ENCODE assay signal across 10 mouse cellular contexts in the genomic region with DNA sequence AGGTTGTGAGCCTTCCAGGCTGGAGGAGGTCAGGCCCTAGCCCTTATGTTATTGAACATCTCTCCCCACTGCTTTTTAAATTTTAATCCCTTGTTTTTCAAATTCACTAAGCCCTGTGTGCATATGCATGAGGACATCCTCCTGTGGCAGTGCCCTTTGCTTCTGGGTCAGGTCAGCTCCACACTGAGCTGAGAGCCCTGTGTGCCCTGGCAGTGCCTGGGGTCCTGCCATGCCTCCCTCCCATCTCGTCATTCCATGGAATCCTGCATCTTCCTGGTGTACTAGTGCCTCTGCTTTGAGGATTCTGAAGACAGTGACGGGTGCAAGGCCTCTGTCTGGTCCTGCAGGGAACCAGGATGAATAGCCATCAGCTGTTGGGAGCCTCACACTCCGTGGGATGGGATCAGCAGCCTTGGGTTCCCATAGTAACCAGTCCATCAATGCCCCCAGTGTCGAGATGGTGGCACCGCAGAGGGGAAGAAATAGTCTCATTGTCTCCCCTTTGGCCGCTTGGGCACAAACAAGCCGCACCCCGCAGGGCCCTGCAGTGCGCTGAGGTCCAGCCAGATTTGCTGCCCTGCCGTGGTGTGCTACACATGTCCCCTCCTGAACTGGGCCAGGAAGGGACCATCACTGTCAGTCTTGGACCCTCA. TPM values are rescaled to one million over a fixed set of nuclear protein-coding genes. Genes with fewer than 3 reads are reported as not detected.
A peak's percentile ranks its signal among the peaks of the same experiment; 100 is the strongest.
DNase-seq lines count a peak whose midpoint lies in the region; ATAC-seq lines count a peak whose summit lies in the region.
"Had no signal": no experiment of that assay in that cellular context is flagged by ENCODE, and none has a peak within 500 bp of the region (broad histone marks: within the 10 kb centered on the region; RNA-seq: fewer than 3 reads in every experiment).

No protein-coding gene starts in this region.

- no peak for DNase-seq in embryonic facial prominence, embryonic 11.5 days (ENCODE audit: low spot score)
- DNase-seq in embryonic facial prominence, embryonic 10.5 days (ENCODE audit: low spot score): no peak
- DNase-seq in forebrain, embryonic 11.5 days (ENCODE audit: low spot score): peak; percentile 66
- peak; percentile 53 to 66 for DNase-seq in layer of hippocampus, postnatal 10 days (ENCODE audit: low spot score in 2 of 2)
- DNase-seq in liver: no peak
- no peak for DNase-seq in lung, adult 18-20 months
- DNase-seq in adrenal gland, postnatal 36 days: no peak

- 0 out of 2 replicates have a peak, but pooled peaks have one; percentile 34 for ATAC-seq in embryonic facial prominence, embryonic 11.5 days (replicated peaks; ENCODE audit: insufficient number of reproducible peaks, low FRiP score, low TSS enrichment, low read depth)
- ATAC-seq in forebrain, embryonic 11.5 days (replicated peaks; ENCODE audit: low FRiP score): peak; percentile 64
- peak; percentile 92 for ATAC-seq in neural tube, embryonic 13.5 days (ENCODE audit: low read depth)

- no peaks in the 10 kb centered on the region for H3K4me1 ChIP-seq in embryonic facial prominence, embryonic 11.5 days (ENCODE audit: control insufficient read depth, insufficient read depth, low read length)
- H3K4me1 ChIP-seq in embryonic facial prominence, embryonic 10.5 days: peaks cover 17% of the 10 kb centered on the region
- peaks cover 6% of the 10 kb centered on the region; the same call in 1 of the 2 replicates for H3K4me1 ChIP-seq in forebrain, embryonic 11.5 days (replicated peaks; ENCODE audit: control insufficient read depth, insufficient read depth, low read length)
- H3K4me1 ChIP-seq in neural tube, embryonic 13.5 days (replicated peaks): peaks cover 20% of the 10 kb centered on the region

- WGBS in embryonic facial prominence, embryonic 11.5 days: 27% methylated on average over 10 of the region's 10 CpGs
- WGBS in embryonic facial prominence, embryonic 10.5 days: 24% methylated on average over 10 of the region's 10 CpGs
- WGBS in forebrain, embryonic 11.5 days: 11% methylated on average over 10 of the region's 10 CpGs
- 11% methylated on average over 10 of the region's 10 CpGs for WGBS in neural tube, embryonic 13.5 days

- H3K4me3 ChIP-seq in embryonic facial prominence, embryonic 11.5 days (ENCODE audit: low read depth, low read length): no peak overlapping the region
- no peak overlapping the region for H3K4me3 ChIP-seq in embryonic facial prominence, embryonic 10.5 days
- no peak overlapping the region for H3K4me3 ChIP-seq in forebrain, embryonic 11.5 days (ENCODE audit: low read depth, low read length)
- no peak overlapping the region for H3K4me3 ChIP-seq in neural tube, embryonic 13.5 days
- H3K4me3 ChIP-seq: limb, embryonic 13.5 days had no signal

- no peaks in the 10 kb centered on the region; the same call in 1 of the 2 replicates for H3K27me3 ChIP-seq in embryonic facial prominence, embryonic 11.5 days (ENCODE audit: control insufficient read depth, insufficient read depth, low read length)
- peaks cover 7% of the 10 kb centered on the region; the same call in 1 of the 2 replicates for H3K27me3 ChIP-seq in embryonic facial prominence, embryonic 10.5 days (replicated peaks; ENCODE audit: low read depth, poor library complexity, severe bottlenecking)
- no peaks in the 10 kb centered on the region for H3K27me3 ChIP-seq in forebrain, embryonic 11.5 days (ENCODE audit: control insufficient read depth, insufficient read depth, low read length)
- H3K27me3 ChIP-seq in neural tube, embryonic 13.5 days: peaks cover 17% of the 10 kb centered on the region

- H3K9me3 ChIP-seq in embryonic facial prominence, embryonic 11.5 days (replicated peaks; ENCODE audit: control insufficient read depth, low read length): no peaks in the 10 kb centered on the region
- H3K9me3 ChIP-seq in embryonic facial prominence, embryonic 10.5 days: no peaks in the 10 kb centered on the region
- H3K9me3 ChIP-seq in forebrain, embryonic 11.5 days (ENCODE audit: control insufficient read depth, low read length): no peaks in the 10 kb centered on the region
- no peaks in the 10 kb centered on the region for H3K9me3 ChIP-seq in neural tube, embryonic 13.5 days
- H3K9me3 ChIP-seq: limb, embryonic 13.5 days had no signal

- no peaks in the 10 kb centered on the region for H3K36me3 ChIP-seq in embryonic facial prominence, embryonic 11.5 days (replicated peaks; ENCODE audit: control insufficient read depth, insufficient read depth, low read depth, low read length)
- H3K36me3 ChIP-seq in embryonic facial prominence, embryonic 10.5 days (replicated peaks): no peaks in the 10 kb centered on the region
- no peaks in the 10 kb centered on the region for H3K36me3 ChIP-seq in forebrain, embryonic 11.5 days (ENCODE audit: control insufficient read depth, insufficient read depth, low read length)
- no peaks in the 10 kb centered on the region for H3K36me3 ChIP-seq in neural tube, embryonic 13.5 days
- H3K36me3 ChIP-seq: limb, embryonic 13.5 days had no signal

- no peak overlapping the region for H3K4me2 ChIP-seq in embryonic facial prominence, embryonic 11.5 days (ENCODE audit: low read depth, low read length)
- 0 out of 2 replicates have a peak overlapping the region, but pooled peaks have one; percentile 15 for H3K4me2 ChIP-seq in forebrain, embryonic 11.5 days (ENCODE audit: low read depth, low read length, severe bottlenecking)
- H3K4me2 ChIP-seq in neural tube, embryonic 13.5 days: no peak overlapping the region
- H3K4me2 ChIP-seq: limb, embryonic 13.5 days had no signal

- no peak overlapping the region for H3K9ac ChIP-seq in embryonic facial prominence, embryonic 11.5 days (replicated peaks; ENCODE audit: low read length)
- no peak overlapping the region; the same call in 1 of the 2 replicates for H3K9ac ChIP-seq in forebrain, embryonic 11.5 days (ENCODE audit: low read length)
- H3K9ac ChIP-seq in neural tube, embryonic 13.5 days: peak overlapping the region; percentile 32; the same call in 1 of the 2 replicates
- H3K9ac ChIP-seq: limb, embryonic 13.5 days had no signal

- no peak overlapping the region for H3K27ac ChIP-seq in embryonic facial prominence, embryonic 11.5 days (replicated peaks; ENCODE audit: low read depth, low read length)
- no peak overlapping the region; the same call in 1 of the 2 replicates for H3K27ac ChIP-seq in embryonic facial prominence, embryonic 10.5 days (replicated peaks)
- H3K27ac ChIP-seq in forebrain, embryonic 11.5 days (ENCODE audit: low read depth, low read length): no peak overlapping the region
- H3K27ac ChIP-seq in neural tube, embryonic 13.5 days (replicated peaks): no peak overlapping the region
- H3K27ac ChIP-seq: limb, embryonic 13.5 days had no signal

RNA-seq across cellular contexts. Expression of a gene that starts 9.5 kb away (rescaled TPM):
- polyA plus RNA-seq in embryonic facial prominence, embryonic 11.5 days (2014; fragmentation: Nextera tagmentation; extraction: Ambion mirVana): 1.6 and 2.1 TPM in 2 replicates
- polyA plus RNA-seq in embryonic facial prominence, embryonic 10.5 days (2016; fragmentation: Nextera tagmentation; extraction: Ambion mirVana): 1.0 and 1.1 TPM in 2 replicates
- 2.7 and 3.1 TPM in 2 replicates for polyA plus RNA-seq in forebrain, embryonic 11.5 days (2014; fragmentation: Nextera tagmentation; extraction: Ambion mirVana)
- 10 to 100 TPM; 10.8 to 11.6 TPM for total RNA-seq in layer of hippocampus, postnatal 10 days (2021)
- 1.2 and 1.3 TPM in 2 replicates for polyA plus RNA-seq in neural tube, embryonic 13.5 days (2015; fragmentation: Nextera tagmentation; extraction: Ambion mirVana)
- 10 to 100 TPM; 19.6 to 20.5 TPM for total RNA-seq in adrenal gland, postnatal 36 days (2021)
- total RNA-seq: granulocyte monocyte progenitor cell, adult 5-6 weeks had no signal

Comparison
In these comparisons a context has a peak if more than half of its experiments do, and no peak if none do; other contexts are left out.
1. ATAC-seq: peak in every context shown above with its lines; median percentile 92 in neural tube, embryonic 13.5 days; 64 in forebrain, embryonic 11.5 days; 34 in embryonic facial prominence, embryonic 11.5 days.
2. DNase-seq: peak in forebrain, embryonic 11.5 days (single experiment) and layer of hippocampus, postnatal 10 days (2 of 2); none in embryonic facial prominence, embryonic 11.5 days (single experiment), embryonic facial prominence, embryonic 10.5 days (single experiment), liver (single experiment), lung, adult 18-20 months (0 of 2) and adrenal gland, postnatal 36 days (0 of 2).